Mouse (Mus musculus): ENCODE data around the gene Gm884. TPM values are rescaled to one million over a fixed set of nuclear protein-coding genes. Genes with fewer than 3 reads are reported as not detected.
A peak's percentile ranks its signal among the peaks of the same experiment; 100 is the strongest.
"Not testable (repeated sequence)": the region's sequence is repeated elsewhere in the genome, so short reads cannot be mapped to it uniquely, and the experiment has no call there.

The Gm884 gene
- polyA plus RNA-seq, 1 experiment from 2014 or later, result not detected

- Histone ChIP-seq H3K4me2 (ENCODE audit: low read length) (no peak overlapping the region), H3K27me3 (replicated peaks; ENCODE audit: control insufficient read depth, insufficient read depth, low read length) (no peaks in the 10 kb centered on the region), H3K4me3 (ENCODE audit: low read depth, low read length) (no peak overlapping the region), H3K36me3 (ENCODE audit: control insufficient read depth, insufficient read depth, low read length) (no peaks in the 10 kb centered on the region), H3K9ac (ENCODE audit: low read length) (no peak overlapping the region), H3K27ac (ENCODE audit: low read depth, low read length) (no peak overlapping the region), H3K9me3 (replicated peaks; ENCODE audit: control insufficient read depth, low read length) (peaks cover 7% of the 10 kb centered on the region; the same call in 1 of the 2 replicates), H3K4me1 (ENCODE audit: control insufficient read depth, insufficient read depth, low read length) (no peaks in the 10 kb centered on the region)
- no peak for ATAC-seq
- DNase-seq (ENCODE audit: low spot score), result no peak
- WGBS, result 91% methylated on average over 11 of the region's 11 CpGs
These were observed 42.6 kb downstream of the Gm884 start for GRCm38 (mm10) chr11:103578339-103578738.

GRCm38 (mm10) chr11:103556021-103556420, 64.9 kb downstream of the Gm884 start:
- DNase-seq (ENCODE audit: low spot score), result peak; percentile 62
- H3K4me2 ChIP-seq (ENCODE audit: low read length), result no peak overlapping the region
- WGBS, result 76% methylated on average over 2 of the region's 2 CpGs

DNA sequence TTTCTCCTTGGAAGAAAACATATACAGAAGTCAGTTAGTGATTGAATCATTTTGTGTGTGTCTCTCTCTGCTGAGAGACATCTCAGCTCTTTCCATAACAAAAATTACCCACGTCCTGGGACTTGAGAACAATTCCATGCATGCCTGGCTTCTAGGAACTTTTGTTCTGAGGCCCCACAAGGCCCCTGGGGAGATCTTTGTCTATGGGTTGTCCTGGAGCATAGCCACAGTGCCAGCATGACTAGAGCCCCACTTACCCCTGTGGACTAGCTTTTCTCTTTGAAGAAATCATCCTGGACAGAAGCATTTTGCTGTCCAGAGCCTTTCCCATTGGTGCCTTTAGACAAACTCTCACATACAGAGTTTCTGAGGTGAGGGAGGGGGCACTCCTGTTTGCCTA, 86.0 kb downstream of the Gm884 start:
- H3K9ac ChIP-seq (ENCODE audit: low read length); H3K4me1 ChIP-seq (ENCODE audit: control insufficient read depth, insufficient read depth, low read length); ATAC-seq; DNase-seq (ENCODE audit: low spot score); H3K9me3 ChIP-seq (replicated peaks; ENCODE audit: control insufficient read depth, low read length); H3K27ac ChIP-seq (ENCODE audit: low read depth, low read length); H3K36me3 ChIP-seq (ENCODE audit: control insufficient read depth, insufficient read depth, low read length); H3K4me2 ChIP-seq (ENCODE audit: low read length); H3K27me3 ChIP-seq (replicated peaks; ENCODE audit: control insufficient read depth, insufficient read depth, low read length); H3K4me3 ChIP-seq (ENCODE audit: low read depth, low read length): not testable (repeated sequence)
- WGBS, result 28% methylated on average over 1 of the region's 1 CpGs

More at GRCm38 (mm10) chr11:103556021-103556420, 64.9 kb downstream of the Gm884 start:
- Histone ChIP-seq H3K4me1 (ENCODE audit: control insufficient read depth, insufficient read depth, low read length) (no peaks in the 10 kb centered on the region), H3K4me3 (ENCODE audit: low read depth, low read length) (no peak overlapping the region), H3K9ac (ENCODE audit: low read length) (no peak overlapping the region), H3K9me3 (replicated peaks; ENCODE audit: control insufficient read depth, low read length) (no peaks in the 10 kb centered on the region), H3K36me3 (ENCODE audit: control insufficient read depth, insufficient read depth, low read length) (no peaks in the 10 kb centered on the region), H3K27ac (ENCODE audit: low read depth, low read length) (no peak overlapping the region), H3K27me3 (replicated peaks; ENCODE audit: control insufficient read depth, insufficient read depth, low read length) (no peaks in the 10 kb centered on the region)
- no peak for ATAC-seq

DNA sequence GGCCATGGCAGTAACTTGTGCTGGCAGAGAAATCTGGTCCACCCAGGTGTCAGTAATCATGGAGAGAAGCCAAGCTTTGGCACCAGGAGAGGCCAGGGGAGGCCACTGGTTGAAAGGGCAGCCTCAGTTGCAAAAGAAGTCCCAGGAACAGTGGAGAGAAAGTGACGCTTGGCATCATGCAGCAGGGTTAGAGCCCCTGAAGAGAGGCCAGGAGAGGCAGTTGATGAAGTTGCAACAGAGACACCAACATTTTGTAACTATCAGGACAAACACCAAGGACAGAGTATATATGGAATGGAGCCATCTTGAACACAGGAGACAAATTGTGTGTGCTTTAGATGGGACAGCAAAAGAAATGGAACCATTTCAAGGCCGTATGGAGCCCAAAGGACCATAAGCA, 108.8 kb downstream of the Gm884 start:
- Histone ChIP-seq H3K9ac (ENCODE audit: low read length) (no peak overlapping the region), H3K36me3 (ENCODE audit: control insufficient read depth, insufficient read depth, low read length) (no peaks in the 10 kb centered on the region), H3K4me1 (ENCODE audit: control insufficient read depth, insufficient read depth, low read length) (no peaks in the 10 kb centered on the region), H3K27me3 (replicated peaks; ENCODE audit: control insufficient read depth, insufficient read depth, low read length) (no peaks in the 10 kb centered on the region), H3K9me3 (replicated peaks; ENCODE audit: control insufficient read depth, low read length) (no peaks in the 10 kb centered on the region), H3K4me3 (ENCODE audit: low read depth, low read length) (no peak overlapping the region), H3K27ac (ENCODE audit: low read depth, low read length) (no peak overlapping the region), H3K4me2 (ENCODE audit: low read length) (no peak overlapping the region)
- DNase-seq (ENCODE audit: low spot score) (no peak), ATAC-seq (no peak)
- 81% methylated on average over 2 of the region's 2 CpGs for WGBS

- Histone ChIP-seq H3K4me3 (ENCODE audit: low read depth, low read length) (no peak within 1 kb of the TSS), H3K27ac (ENCODE audit: low read depth, low read length) (no peak within 1 kb of the TSS), H3K9ac (ENCODE audit: low read length) (no peak within 1 kb of the TSS), H3K4me2 (ENCODE audit: low read length) (no peak within 1 kb of the TSS), H3K27me3 (replicated peaks; ENCODE audit: control insufficient read depth, insufficient read depth, low read length) (no peaks in the 10 kb centered on the region), H3K4me1 (ENCODE audit: control insufficient read depth, insufficient read depth, low read length) (no peaks in the 10 kb centered on the region), H3K9me3 (replicated peaks; ENCODE audit: control insufficient read depth, low read length) (no peaks in the 10 kb centered on the region), H3K36me3 (ENCODE audit: control insufficient read depth, insufficient read depth, low read length) (no peaks in the 10 kb centered on the region)
- 93% methylated on average over 12 of the region's 12 CpGs for WGBS
- DNase-seq (ENCODE audit: low spot score), result no peak
- no peak for ATAC-seq
These were observed 116.4 kb downstream of the Gm884 start, which contains the start of gene Lrrc37a for GRCm38 (mm10) chr11:103504497-103504896. Gene Lrrc37a (minus strand): TSS chr11:103504597.

Other genes with a start within 250 kb of the Gm884 start
- 7.5 and 10.0 TPM in 2 replicates for gene Plekhm1, start 208.5 kb downstream of the Gm884 start, polyA plus RNA-seq (2014; fragmentation: Nextera tagmentation; extraction: Ambion mirVana)
- not detected in 2 replicates for gene Lrrc37a, start 116.5 kb downstream of the Gm884 start, polyA plus RNA-seq (2014; fragmentation: Nextera tagmentation; extraction: Ambion mirVana)
- gene Lyzl6, start 17.8 kb upstream of the Gm884 start, polyA plus RNA-seq (2014; fragmentation: Nextera tagmentation; extraction: Ambion mirVana), result not detected in 2 replicates
- 2.3 and 3.2 TPM in 2 replicates for gene Rprml, start 28.4 kb upstream of the Gm884 start, polyA plus RNA-seq (2014; fragmentation: Nextera tagmentation; extraction: Ambion mirVana)
- gene Gosr2, start 76.8 kb upstream of the Gm884 start, polyA plus RNA-seq (2014; fragmentation: Nextera tagmentation; extraction: Ambion mirVana), result 105 and 106 TPM in 2 replicates
- 0.10 and 0.26 TPM in 2 replicates for gene Wnt9b, start 128.7 kb upstream of the Gm884 start, polyA plus RNA-seq (2014; fragmentation: Nextera tagmentation; extraction: Ambion mirVana)
- 5.7 and 6.6 TPM in 2 replicates for gene Wnt3, start 153.0 kb upstream of the Gm884 start, polyA plus RNA-seq (2014; fragmentation: Nextera tagmentation; extraction: Ambion mirVana)